Mouse (Mus musculus) layer of hippocampus, adult 9-10 months (tissue): ENCODE data around the gene Setdb2.

ENCODE experiments used
- DNase-seq: peaks from one replicate; pipeline ENCODE4 v3.0.0; 2022; ENCODE audit warnings: low spot score

The Setdb2 gene

GRCm38 (mm10) chr14:59370348-59371068 lies 70.2 kb downstream of the Setdb2 start:
- DNase-seq, result no peak

DNA sequence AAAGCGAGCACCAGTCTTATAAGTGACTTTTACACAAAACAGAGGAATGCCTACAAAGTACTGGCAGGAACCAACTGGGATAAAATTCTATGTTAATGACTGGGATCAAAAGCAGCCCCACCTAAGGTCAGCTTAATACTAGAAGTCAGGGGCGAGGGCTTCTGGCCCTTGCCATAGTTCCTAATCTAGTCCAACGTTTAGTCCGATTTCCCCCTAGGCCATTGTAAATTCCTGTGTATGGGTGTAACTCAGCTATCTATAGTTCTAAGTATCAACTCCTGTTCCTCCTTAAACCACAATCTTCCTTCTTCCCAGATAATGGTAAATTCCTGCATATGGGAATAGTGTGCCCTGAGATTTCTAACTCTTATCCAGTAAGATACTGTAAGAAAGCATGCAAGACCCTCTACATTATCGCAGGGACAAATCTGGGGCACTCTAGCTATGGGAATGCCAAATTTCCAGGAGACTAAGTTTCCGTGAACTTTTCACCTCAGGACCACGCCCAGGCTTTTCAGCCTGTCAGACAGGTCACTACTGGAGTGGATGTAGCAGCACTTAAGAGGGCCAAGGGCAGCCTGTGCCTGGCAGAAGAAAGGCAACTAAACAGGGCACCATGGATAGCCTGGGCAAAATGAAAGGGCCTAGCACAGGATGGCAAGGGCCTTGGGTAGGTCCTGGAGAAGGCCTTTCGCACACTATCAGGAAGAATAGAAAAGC lies 74.1 kb downstream of the Setdb2 start:
- no peak for DNase-seq

DNA sequence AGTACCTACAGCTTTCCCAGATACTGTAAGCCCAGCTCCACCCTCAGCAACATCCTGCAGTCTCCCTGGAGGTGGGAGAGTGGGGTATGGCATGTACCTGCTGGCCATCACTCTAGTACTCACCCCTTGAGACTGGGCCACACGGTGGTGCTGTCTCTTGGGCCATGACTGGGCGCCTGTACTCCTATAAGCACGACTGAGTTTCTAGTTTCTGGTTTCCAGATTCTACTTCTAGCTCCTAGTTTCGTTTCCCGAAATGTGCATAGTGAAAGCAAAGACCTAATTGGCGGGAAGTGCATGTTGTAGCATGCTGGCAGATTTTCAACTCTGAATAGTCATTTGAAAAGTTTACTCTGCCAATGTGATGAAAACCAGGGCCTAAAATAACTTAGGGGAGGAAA lies 75.4 kb downstream of the Setdb2 start, which contains the start of gene Phf11d:
Phf11d (minus strand) TSS at position 227 of the 401 bp plus-strand sequence.
- DNase-seq, result peak; percentile 53
